Mouse (Mus musculus) limb, embryonic 11.5 days (tissue): ENCODE measurements around the gene Fmod. TPM values are rescaled to one million over a fixed set of nuclear protein-coding genes. Genes with fewer than 3 reads are reported as not detected.

Source experiments
- ATAC-seq: fragments of 200-750 bp; cut with Nextera tagmentation; 2 replicates; pipeline ENCODE4 v1.8.0; 2017; ENCODE audit warnings: low read depth; ENCODE audit not compliant: insufficient number of reproducible peaks, low FRiP score, low TSS enrichment
- DNase-seq: peaks from one replicate; pipeline ENCODE4 v3.0.0-alpha.2; 2015; ENCODE audit warnings: low spot score
- H3K27ac ChIP-seq: fragments of 300-500 bp; sonication (generic); replicated peaks from 2 replicates; pipeline ENCODE4 v1.5.1; 2014; ENCODE audit warnings: low read depth, mild to moderate bottlenecking, low read length
- H3K27me3 ChIP-seq: fragments of 300-500 bp; sonication (generic); 2 replicates; pipeline ENCODE4 v1.6.1; 2014; ENCODE audit warnings: mild to moderate bottlenecking, low read length, mixed read lengths; ENCODE audit not compliant: control insufficient read depth, insufficient read depth
- H3K36me3 ChIP-seq: fragments of 300-500 bp; sonication (generic); 2 replicates; pipeline ENCODE4 v1.6.1; 2014; ENCODE audit warnings: mild to moderate bottlenecking, low read length, moderate library complexity, mixed read lengths; ENCODE audit not compliant: control insufficient read depth, insufficient read depth
- H3K4me1 ChIP-seq: fragments of 300-500 bp; sonication (generic); 2 replicates; pipeline ENCODE4 v1.6.1; 2014; ENCODE audit warnings: low read length, mixed read lengths; ENCODE audit not compliant: control insufficient read depth, insufficient read depth
- H3K4me2 ChIP-seq: fragments of 300-500 bp; sonication (generic); 2 replicates; pipeline ENCODE4 v1.6.1; 2014; ENCODE audit warnings: low read depth, mild to moderate bottlenecking, moderate library complexity; ENCODE audit not compliant: severe bottlenecking
- H3K4me3 ChIP-seq: fragments of 300-500 bp; sonication (generic); 2 replicates; pipeline ENCODE4 v1.5.1; 2014; ENCODE audit warnings: low read depth, low read length
- H3K9ac ChIP-seq: fragments of 300-500 bp; sonication (generic); 2 replicates; pipeline ENCODE4 v1.6.1; 2014; ENCODE audit warnings: mild to moderate bottlenecking, low read length
- H3K9me3 ChIP-seq: fragments of 300-500 bp; sonication (generic); 2 replicates; pipeline ENCODE4 v1.6.1; 2016; ENCODE audit warnings: low read length; ENCODE audit not compliant: control insufficient read depth
- WGBS: fragments of 180-500 bp; shearing (Covaris S2); extraction: QIAGEN DNeasy Blood & Tissue Kit; methylation state at CpG from one replicate; pipeline ENCODE4 v1.1.7; 2014; 5-methylcytosine and 5-hydroxymethylcytosine counted together
- polyA plus RNA-seq: library from polyadenylated mRNA; unstranded; fragments of >200 nt; fragmentation: Nextera tagmentation; extraction: Ambion mirVana; gene quantifications from 2 replicates; pipeline ENCODE4 v1.2.1, GENCODE M21; 2014

The Fmod gene
- polyA plus RNA-seq, 1 experiment from 2014 or later, result 2.9 TPM

- Histone ChIP-seq H3K36me3 (no peaks in the 10 kb centered on the region), H3K9ac (no peak overlapping the region)
- DNase-seq, result peak; percentile 37
These were observed 9.3 kb downstream of the Fmod start for GRCm38 (mm10) chr1:134046387-134046786.

GRCm38 (mm10) chr1:134047431-134047830, 10.4 kb downstream of the Fmod start:
- Histone ChIP-seq H3K9me3 (no peaks in the 10 kb centered on the region), H3K9ac (no peak overlapping the region), H3K36me3 (no peaks in the 10 kb centered on the region), H3K27ac (no peak overlapping the region), H3K27me3 (0 out of 2 replicates have a peak, but pooled peaks cover 7% of the 10 kb centered on the region), H3K4me1 (peaks cover under 1% of the 10 kb centered on the region; the same call in 1 of the 2 replicates), H3K4me3 (no peak overlapping the region), H3K4me2 (no peak overlapping the region)
- DNase-seq, result no peak
- WGBS, result 84% methylated on average over 6 of the region's 6 CpGs
- ATAC-seq, result no peak

More at GRCm38 (mm10) chr1:134046387-134046786, 9.3 kb downstream of the Fmod start:
- H3K4me3 ChIP-seq, result 0 out of 2 replicates have a peak overlapping the region, but pooled peaks have one; percentile 3
- no peak overlapping the region for H3K27ac ChIP-seq
- peak overlapping the region; percentile 36; the same call in 1 of the 2 replicates for H3K4me2 ChIP-seq
- no peaks in the 10 kb centered on the region for H3K9me3 ChIP-seq
- no peak for ATAC-seq
- 0 out of 2 replicates have a peak, but pooled peaks cover 7% of the 10 kb centered on the region for H3K27me3 ChIP-seq
- H3K4me1 ChIP-seq, result peaks cover 3% of the 10 kb centered on the region; the same call in 1 of the 2 replicates
- 28% methylated on average over 23 of the region's 23 CpGs for WGBS

DNA sequence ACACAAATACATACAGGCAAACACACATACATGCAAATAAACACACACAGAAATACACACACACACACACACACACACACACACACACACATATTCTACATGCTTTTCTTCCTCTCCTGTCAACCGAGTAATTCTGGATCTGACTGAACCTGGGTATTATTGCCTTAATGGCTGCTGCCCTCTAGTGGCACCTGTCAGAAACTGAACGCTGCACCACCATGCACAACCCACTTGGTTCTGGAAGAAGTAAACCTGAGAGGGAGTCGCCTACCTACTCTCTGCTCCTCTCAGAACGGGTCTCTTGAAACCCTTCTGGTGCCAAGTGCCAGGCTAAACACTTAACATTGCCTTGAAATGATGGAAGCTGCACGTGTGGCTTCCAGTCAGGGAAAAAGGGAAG, 11.7 kb downstream of the Fmod start:
- no peak overlapping the region for H3K9ac ChIP-seq
- H3K4me1 ChIP-seq, result no peaks in the 10 kb centered on the region
- no peaks in the 10 kb centered on the region for H3K36me3 ChIP-seq
- H3K4me2 ChIP-seq, result no peak overlapping the region
- WGBS, result 6% methylated on average over 5 of the region's 5 CpGs
- no peak for ATAC-seq
- peak; percentile 83 for DNase-seq
- H3K27ac ChIP-seq, result no peak overlapping the region
- H3K4me3 ChIP-seq, result no peak overlapping the region
- 0 out of 2 replicates have a peak, but pooled peaks cover 7% of the 10 kb centered on the region for H3K27me3 ChIP-seq
- H3K9me3 ChIP-seq, result no peaks in the 10 kb centered on the region

GRCm38 (mm10) chr1:134049542-134049941, 12.5 kb downstream of the Fmod start:
- Histone ChIP-seq H3K27me3 (0 out of 2 replicates have a peak, but pooled peaks cover 7% of the 10 kb centered on the region), H3K4me2 (no peak overlapping the region), H3K9ac (no peak overlapping the region), H3K4me1 (no peaks in the 10 kb centered on the region), H3K9me3 (no peaks in the 10 kb centered on the region), H3K27ac (no peak overlapping the region), H3K36me3 (no peaks in the 10 kb centered on the region), H3K4me3 (no peak overlapping the region)
- WGBS, result 67% methylated on average over 6 of the region's 6 CpGs
- DNase-seq (no peak), ATAC-seq (no peak)

DNA sequence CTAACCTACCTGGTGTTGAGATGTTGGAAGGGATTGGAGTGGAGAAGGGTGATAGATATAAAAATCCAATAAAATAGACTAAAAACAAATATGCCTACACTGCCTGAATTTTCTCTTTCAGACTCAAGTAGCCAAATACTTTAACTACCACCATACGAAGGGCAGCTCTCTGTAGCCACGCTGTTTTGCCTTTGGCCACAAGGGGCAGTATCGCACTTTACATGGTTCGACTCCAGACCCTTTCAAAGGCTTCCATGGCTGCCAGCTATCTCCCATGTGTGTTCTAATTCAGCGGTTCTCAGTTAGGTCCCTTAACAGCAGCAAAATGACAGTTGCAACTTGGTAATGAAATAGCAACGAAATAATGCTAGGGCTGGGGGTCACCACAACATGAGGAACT, 16.2 kb downstream of the Fmod start:
- ATAC-seq (peak; percentile 40; the same call in 1 of the 2 replicates), DNase-seq (peak; percentile 88)
- Histone ChIP-seq H3K27ac (no peak overlapping the region), H3K4me1 (no peaks in the 10 kb centered on the region), H3K9ac (no peak overlapping the region), H3K4me3 (no peak overlapping the region), H3K36me3 (no peaks in the 10 kb centered on the region), H3K9me3 (no peaks in the 10 kb centered on the region), H3K4me2 (no peak overlapping the region), H3K27me3 (no peaks in the 10 kb centered on the region)
- WGBS, result 10% methylated on average over 6 of the region's 6 CpGs

GRCm38 (mm10) chr1:134055058-134055457, 18.0 kb downstream of the Fmod start:
- Histone ChIP-seq H3K4me3 (no peak overlapping the region), H3K9me3 (no peaks in the 10 kb centered on the region), H3K27me3 (no peaks in the 10 kb centered on the region), H3K27ac (no peak overlapping the region), H3K4me1 (peaks cover 3% of the 10 kb centered on the region), H3K9ac (no peak overlapping the region), H3K36me3 (no peaks in the 10 kb centered on the region), H3K4me2 (no peak overlapping the region)
- no peak for DNase-seq
- WGBS, result 67% methylated on average over 9 of the region's 9 CpGs
- ATAC-seq, result no peak

DNA sequence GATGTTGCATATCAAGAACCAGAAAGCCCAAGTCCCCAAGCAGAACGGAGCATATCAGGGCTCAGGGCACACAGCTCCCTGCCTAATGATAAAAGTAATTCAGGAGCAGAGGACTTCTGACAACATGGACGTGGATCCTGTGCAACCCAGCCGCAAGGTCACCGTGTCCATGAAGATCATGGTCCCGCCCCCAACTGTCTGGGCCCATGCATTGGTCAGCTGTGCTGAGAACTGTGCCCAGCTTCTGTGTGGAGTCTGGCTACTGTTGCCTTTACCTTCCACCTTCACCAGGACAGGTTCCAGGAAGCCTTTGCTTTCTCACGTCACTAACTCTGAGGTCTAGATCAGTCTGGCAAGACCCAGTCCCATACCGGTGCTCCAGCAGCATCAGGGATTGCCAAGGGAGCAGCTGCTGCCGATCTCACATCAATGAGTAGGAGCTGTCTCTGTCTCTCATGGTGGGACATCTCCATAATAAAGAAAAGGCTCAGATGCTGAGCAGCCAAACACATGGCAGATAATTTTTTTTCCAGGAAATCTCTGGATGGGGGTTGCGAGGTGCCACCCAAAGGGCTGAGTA, 18.7 kb downstream of the Fmod start:
- Histone ChIP-seq H3K4me1 (peaks cover 8% of the 10 kb centered on the region), H3K27me3 (no peaks in the 10 kb centered on the region), H3K27ac (no peak overlapping the region), H3K4me2 (no peak overlapping the region), H3K36me3 (no peaks in the 10 kb centered on the region), H3K4me3 (no peak overlapping the region), H3K9me3 (no peaks in the 10 kb centered on the region), H3K9ac (no peak overlapping the region)
- no peak for ATAC-seq
- 89% methylated on average over 9 of the region's 9 CpGs for WGBS
- DNase-seq, result no peak

- no peak overlapping the region for H3K27ac ChIP-seq
- WGBS, result 55% methylated on average over 4 of the region's 4 CpGs
- ATAC-seq, result no peak
These were observed 19.2 kb downstream of the Fmod start for GRCm38 (mm10) chr1:134056285-134056684.

DNA sequence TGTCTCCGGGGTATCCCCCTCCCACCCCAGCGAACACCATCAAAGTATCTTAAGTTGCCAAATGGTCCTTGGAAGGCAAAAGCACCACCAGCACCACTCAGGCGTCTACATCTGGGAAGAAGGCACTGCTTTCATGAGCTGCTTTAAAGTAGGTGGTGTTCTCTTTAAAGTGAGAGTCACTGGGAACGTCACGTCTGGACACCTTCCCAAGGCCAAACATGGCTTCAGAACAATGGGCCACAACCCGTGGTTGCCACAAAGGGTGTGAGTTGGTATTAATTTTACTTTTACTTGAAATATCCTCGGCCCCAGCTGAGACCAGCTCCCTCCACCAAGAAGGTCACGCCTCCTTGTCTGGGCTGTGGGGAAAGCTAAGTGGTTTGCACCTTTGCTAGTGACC, 20.7 kb downstream of the Fmod start:
- Histone ChIP-seq H3K27ac (no peak overlapping the region), H3K36me3 (no peaks in the 10 kb centered on the region), H3K4me3 (no peak overlapping the region), H3K27me3 (no peaks in the 10 kb centered on the region), H3K9ac (no peak overlapping the region), H3K4me1 (peaks cover 26% of the 10 kb centered on the region), H3K9me3 (no peaks in the 10 kb centered on the region), H3K4me2 (no peak overlapping the region)
- 53% methylated on average over 8 of the region's 8 CpGs for WGBS
- ATAC-seq (no peak), DNase-seq (no peak)

More at GRCm38 (mm10) chr1:134056285-134056684, 19.2 kb downstream of the Fmod start:
- H3K4me1 ChIP-seq, result peaks cover 12% of the 10 kb centered on the region
- no peaks in the 10 kb centered on the region for H3K9me3 ChIP-seq
- no peak overlapping the region for H3K4me2 ChIP-seq
- no peak overlapping the region for H3K9ac ChIP-seq
- no peak overlapping the region for H3K4me3 ChIP-seq
- no peak for DNase-seq
- H3K27me3 ChIP-seq, result no peaks in the 10 kb centered on the region
- no peaks in the 10 kb centered on the region for H3K36me3 ChIP-seq
